Mouse (Mus musculus): ENCODE data around the gene Gp6.
"Not testable (repeated sequence)": the region's sequence is repeated elsewhere in the genome, so short reads cannot be mapped to it uniquely, and the experiment has no call there.

The Gp6 gene

DNA sequence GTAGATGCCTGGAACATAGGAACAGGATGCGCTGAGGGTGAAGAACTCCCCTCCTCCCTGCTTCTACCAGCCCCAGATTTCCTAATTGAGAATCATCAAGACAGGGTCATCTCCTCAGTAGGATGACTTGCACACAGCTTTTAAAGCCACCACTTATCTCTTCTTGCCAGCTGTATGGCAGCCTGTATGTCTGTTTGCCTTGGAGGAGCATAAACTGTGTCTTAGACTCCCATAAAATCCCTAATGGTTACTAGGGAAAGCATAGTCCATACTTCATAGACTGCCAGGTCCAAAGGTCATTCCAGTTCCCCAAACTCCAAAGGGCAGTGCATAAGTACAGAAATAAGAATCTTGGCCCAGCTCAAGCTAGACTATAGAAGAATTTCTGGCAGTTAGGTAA, at the start of gene Gp6:
Gene Gp6 (minus strand): TSS at position 15 of the 400 bp plus-strand sequence.
- no peak for DNase-seq

DNA sequence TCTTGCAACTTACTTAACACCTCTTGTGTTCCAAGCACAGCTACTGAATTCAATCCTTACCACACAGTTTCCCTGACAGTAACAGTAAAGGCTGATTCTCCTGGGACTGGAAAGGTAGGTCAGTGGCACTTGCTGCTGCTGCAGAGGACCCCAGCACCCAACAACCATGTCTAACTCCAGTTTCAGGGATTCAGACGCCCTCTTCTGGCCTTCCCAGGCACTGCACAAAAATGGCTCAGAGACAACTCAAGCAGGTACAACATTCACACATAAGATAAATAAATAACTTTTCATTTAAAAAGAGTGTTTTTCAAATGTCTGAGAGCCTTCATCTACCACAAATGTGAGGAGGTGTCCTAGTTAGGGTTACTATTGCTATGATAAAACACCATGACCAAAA, 49.6 kb upstream of the Gp6 start:
- DNase-seq = peak in 1 of 2 experiments; percentile 24

DNA sequence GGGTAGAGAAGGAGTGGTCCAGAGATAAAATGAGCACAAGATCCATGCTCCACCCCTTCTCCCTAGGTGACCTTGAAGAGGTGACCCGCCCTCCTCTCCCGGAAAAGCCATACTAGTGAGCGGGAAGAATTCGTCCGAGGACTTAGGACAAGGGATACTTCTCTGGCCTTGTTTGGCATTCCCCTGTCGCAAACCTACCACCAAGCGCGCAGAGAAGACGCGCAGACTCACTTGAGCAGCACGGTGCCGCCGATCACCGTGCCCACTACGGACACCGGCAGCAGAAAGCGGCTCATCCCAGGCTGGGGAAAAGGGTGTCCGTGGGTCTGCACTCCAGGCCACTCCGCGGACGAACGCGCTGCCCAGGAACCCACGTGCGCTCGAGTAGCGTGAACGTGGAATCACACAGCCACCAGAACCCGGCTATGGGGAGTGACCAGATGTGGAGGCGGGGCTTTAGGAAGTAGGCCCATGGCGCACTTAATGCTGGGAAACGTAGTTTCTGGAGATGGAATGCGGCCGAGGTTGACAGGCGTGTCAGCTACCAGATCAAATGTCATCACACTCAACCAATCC, 47.8 kb upstream of the Gp6 start, which contains the start of gene Rdh13:
Gene Rdh13 (minus strand): TSS at position 434 of the 576 bp plus-strand sequence.
- DNase-seq = peak; percentile 90 to 96

DNA sequence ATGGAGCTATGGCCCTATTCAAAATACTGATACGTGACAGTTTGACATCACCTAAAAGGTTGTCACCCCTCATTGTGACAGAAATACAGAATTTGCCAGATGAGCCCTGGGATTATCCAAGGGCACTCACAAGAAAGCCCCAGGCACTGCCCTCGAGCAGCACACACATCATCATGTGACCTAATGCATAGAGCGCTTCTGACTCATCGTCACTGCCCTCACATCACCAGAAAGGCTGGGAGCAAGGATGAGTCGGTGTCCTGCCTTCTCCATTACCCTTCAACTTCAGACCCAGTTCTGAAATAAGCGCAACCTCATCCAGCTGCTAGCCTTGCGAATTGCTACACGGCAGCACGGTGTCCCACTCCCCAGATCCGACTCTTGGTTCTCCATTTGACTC, 43.0 kb upstream of the Gp6 start:
- no peak for DNase-seq

DNA sequence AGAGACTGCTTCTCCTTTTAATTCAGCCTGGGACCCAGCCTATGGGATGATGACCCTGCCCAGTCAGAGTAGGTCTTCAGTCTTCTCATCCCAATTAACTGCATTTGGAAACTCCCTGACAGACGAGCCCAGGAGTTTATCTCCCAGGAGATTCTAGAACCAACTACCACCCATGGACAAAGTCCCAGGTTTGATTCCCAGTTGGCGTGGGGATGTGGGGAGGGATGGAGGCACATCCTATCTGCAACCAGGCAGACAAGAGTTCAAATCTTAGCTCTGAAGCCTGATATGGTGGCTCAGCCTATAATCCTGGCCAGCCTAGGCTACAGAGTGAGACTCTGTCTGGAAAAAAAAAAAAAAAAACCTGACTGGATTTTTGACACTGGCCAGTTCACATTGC, 40.2 kb upstream of the Gp6 start:
- DNase-seq = no peak

DNA sequence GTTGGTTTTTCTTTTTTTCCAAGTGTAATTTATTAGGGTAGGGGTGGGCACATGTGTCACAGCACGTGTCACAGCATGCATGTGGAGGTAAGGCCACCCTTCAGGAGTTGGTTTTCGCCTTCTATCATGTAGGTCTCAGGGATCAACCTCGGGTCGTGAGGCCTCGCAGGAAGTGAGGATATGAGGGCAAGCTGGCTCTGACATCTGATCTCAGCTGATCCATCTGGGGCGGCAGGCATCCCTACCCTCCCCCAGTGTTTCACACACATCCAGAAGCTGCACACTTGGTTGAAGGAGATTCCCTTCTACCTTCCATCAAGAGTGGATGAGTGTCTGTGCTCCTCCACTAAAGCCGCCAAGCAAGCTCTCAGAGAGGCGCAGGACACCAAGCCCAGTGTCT, 34.5 kb upstream of the Gp6 start:
- no peak for DNase-seq

DNA sequence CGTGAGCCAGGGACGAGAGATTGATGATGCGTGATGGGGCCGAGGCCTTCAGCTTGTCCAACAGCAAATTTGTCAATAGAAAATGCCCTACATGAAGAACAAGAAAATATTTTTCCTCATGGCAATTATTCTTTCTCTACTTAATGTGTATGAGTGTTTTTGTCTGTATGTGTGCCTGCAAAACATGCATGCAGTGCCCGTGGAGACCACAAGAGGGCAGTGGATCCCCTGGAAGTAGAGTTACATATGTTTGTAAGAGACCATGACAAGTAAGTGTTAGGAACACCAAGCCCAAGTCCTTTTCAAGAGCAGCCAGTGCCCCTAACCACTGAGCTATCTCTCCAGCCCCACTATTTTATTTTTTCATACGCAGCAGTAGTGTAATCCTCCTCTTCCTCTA, 34.0 kb upstream of the Gp6 start:
- peak; percentile 44 to 50 for DNase-seq

DNA sequence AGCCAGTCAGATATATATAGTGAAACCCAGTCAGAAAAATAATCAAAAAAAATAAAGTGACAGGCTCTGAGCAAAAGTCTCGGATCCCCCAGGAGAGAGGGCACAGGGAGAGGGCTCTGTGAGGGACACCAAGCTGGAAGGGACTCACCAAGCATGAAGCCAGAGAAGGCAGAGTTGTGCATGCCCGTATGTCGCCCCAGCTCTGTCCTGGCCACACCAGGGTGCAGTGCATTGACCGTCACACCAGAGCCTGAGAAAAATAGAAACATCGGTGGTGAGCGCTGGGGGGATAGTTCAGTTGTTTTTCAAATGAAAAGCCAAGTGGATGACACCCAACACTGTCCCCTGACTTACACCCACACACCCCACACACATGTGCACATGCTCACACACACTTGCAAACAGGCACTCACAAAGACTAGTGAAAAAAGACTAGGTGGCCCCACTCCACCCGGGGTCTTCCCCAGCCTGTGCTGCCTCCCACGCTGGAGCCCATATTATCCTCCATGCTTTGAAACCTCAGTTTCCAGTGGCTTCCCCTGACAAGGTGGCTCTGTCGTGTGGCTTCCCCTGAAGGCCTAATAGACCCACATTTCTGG, 32.8 kb upstream of the Gp6 start:
- DNase-seq = no peak

DNA sequence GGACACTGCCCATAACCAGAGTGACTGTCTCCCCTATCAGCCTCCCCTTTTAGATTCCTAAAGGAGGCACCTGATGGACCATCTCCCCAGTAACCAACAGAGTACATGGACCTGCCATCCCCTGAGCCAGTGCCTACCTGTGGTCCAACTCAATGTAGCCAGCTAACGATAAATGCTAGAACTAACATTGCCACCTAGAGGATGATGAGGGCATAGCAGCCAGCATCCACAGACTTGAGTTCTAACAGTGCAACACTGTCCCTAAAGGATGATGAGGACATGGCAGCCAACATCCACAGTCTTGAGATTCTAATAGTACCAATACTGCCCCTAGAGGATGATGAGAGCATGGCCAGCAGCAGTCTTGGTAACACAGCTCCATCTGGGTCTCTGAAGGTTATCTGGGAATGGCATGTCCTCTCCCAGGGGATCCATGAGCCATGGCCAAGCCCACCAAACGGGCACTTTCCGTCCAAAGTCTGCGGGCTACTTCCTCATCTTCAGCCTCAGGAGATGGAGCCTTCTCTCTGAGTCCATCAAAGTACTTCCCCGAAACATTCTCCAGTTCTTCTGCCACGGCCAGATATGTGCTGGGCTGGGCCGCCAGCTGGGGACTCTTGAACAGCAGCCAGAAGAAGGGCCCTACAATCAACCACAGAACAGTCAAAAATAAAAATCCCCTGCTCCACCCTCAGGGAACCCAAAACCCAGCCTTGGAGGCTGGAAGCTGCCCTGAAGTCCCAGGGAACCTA, 29.8 kb upstream of the Gp6 start:
- DNase-seq = peak; percentile 86 to 91

DNA sequence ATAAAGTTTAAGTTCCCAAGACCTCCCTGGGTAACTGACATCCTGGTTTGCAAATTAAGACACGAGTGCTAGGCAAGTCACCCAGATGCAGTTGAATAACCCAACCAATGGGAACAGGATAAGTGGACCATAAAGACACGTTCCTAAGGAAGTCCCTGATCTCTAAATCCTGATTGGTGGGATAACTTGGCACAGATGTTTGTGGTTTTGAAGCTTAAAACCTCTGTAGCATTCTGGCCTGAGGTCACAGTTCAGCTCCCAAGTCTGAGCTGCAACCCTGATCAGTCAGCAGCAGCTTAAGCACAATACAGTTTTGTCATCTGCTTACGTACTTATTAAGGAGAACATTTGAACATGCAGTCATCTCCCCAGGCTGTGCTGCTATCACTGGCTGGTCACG, 22.7 kb upstream of the Gp6 start:
- DNase-seq = no peak

DNA sequence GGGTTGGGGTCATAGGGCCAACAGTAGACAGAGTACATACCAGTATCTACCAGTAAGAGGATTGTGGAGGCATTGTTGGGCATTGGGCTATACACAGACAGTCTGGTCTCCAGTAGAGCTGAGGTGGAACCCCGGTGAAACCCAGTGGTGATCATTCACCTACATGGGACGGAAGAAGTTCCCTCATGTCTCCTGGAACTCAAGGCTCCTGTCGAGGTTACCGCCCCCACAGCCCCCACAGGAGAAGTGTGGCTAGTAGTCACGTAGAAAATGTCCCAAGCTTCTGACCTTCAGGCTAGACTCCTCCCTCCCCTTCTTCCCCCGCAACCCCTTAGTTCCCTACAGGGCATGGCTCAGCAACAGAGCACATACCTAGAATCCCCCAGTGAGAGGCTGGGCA, 22.1 kb upstream of the Gp6 start:
- DNase-seq = no peak

DNA sequence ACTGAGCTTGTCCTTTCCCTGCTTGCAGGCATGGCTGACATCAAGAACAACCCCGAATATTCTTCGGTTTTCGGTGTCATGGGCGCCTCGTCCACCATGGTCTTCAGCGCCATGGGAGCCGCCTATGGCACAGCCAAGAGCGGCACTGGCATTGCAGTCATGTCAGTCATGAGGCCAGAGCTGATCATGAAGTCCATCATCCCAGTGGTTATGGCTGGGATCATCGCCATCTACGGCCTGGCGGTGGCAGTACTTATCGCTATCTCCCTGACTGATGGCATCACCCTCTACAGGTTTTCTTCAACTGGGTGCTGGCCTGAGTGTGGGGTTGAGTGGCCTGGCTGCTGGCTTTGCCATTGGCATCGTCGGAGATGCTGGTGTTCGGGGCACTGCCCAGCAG, 14.9 kb upstream of the Gp6 start:
- DNase-seq = not testable (repeated sequence)

DNA sequence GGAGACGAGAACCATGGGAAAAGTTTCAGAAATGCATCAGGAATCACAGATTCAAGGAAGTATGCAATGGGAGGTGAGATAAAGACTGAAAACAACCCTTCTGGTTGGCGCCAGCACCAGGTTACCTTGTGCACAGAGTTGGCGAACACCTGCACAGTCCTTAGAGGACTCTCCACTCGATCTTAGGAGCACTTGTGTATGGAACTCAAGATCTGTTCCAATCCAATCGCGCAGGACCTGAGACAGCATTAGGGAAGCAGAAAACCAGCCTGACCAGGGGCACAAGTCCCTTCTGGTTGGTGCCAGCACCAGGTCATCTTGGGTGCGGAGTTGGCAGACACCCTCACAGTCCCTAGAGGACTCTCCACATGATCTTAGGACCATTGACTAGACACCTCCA, 24.0 kb downstream of the Gp6 start:
- DNase-seq = no peak

DNA sequence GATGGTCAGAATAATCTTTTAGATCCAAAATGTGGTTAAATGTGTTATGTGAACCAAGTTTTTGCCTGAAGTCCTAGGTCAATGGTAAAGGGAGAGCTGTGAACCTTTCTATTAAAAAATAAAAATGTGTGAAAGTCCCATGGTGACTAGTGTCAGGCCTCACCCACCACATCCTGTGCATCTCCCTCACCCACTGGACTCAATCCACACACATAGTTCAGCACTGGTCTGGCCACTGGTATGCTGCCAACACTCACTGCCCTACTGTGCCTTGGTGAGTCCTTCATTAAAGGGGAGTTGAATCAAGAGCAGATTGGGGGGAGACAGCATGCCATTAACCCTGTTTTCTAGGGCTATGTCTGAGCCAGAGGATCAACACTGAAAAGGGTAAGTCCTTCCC, 60.0 kb downstream of the Gp6 start, which contains the start of gene Ncr1:
Gene Ncr1 (plus strand): TSS at position 216 of the 400 bp plus-strand sequence.
- no peak for DNase-seq

DNA sequence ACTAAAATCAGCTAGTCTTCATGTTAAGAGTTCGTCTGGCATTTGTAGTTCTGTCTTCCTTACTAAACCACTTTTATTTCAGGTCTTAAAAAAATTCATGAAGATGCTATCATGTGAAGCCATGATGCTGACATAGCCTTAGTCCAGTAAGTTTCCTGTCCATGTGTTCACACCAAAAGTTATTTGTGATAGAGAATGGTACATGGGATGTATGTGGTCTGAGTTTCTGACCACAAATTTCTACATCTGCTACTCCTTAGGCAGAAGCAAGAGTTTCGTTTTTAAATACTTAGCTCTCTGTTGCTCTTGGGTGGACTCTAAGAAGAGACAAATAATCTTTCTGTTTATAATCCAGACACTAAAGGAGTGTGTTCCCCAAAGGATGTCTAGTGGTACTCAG, 74.2 kb downstream of the Gp6 start:
- DNase-seq = no peak

Data from cerebellum, adult 18-20 months (tissue).